Mouse (Mus musculus): ENCODE data around the gene Sidt1. TPM values are rescaled to one million over a fixed set of nuclear protein-coding genes. Genes with fewer than 3 reads are reported as not detected.

Gene Sidt1
- polyA plus RNA-seq, 1 experiment from 2014 or later = 0.71 TPM

DNA sequence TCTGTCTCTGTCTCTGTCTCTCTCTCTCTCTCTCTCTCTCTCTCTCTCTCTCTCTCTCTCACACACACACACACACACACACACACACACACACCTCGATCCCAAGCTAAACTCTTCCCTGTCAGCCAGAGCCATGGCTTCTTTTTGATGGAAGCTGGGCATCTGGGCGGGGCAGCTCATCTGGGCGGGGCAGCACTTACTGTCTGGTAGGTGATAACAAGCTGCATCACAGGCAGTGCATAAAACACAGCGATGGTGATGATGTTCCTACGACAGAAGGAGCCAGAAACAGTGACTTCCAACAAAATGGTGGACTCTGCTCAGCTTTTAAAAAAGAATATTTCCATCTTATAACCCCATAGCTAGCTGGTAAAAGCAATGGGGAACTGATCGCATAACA is 67.4 kb downstream of the Sidt1 start:
- Histone ChIP-seq H3K27me3 (no peaks in the 10 kb centered on the region), H3K27ac (no peak overlapping the region), H3K9ac (no peak overlapping the region), H3K9me3 (replicated peaks) (no peaks in the 10 kb centered on the region), H3K4me1 (no peaks in the 10 kb centered on the region), H3K4me2 (replicated peaks) (no peak overlapping the region), H3K36me3 (no peaks in the 10 kb centered on the region), H3K4me3 (no peak overlapping the region)
- WGBS = 88% methylated on average over 6 of the region's 6 CpGs
- no peak for ATAC-seq (ENCODE audit: low FRiP score)

DNA sequence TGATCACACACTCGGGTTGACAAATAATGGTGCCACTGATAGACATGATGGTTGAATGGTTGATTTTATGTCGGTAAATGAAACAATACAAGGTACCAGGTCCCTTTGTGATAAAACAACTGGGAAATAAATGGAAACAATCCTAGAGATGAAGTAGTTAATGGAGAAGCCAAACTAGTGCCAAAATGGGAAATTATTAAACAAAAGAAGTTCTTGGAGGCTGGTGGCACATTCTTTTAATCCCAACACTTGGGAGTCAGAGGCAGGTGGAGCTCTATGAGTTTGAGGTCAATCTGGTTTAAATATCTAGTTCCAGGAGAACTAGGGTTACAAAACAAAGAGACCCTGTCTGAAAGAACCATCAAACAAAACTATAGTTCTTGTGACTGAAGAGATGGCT is 68.1 kb downstream of the Sidt1 start:
- Histone ChIP-seq H3K4me2 (replicated peaks) (no peak overlapping the region), H3K9ac (no peak overlapping the region), H3K36me3 (no peaks in the 10 kb centered on the region), H3K27ac (no peak overlapping the region), H3K4me1 (no peaks in the 10 kb centered on the region), H3K4me3 (no peak overlapping the region), H3K27me3 (no peaks in the 10 kb centered on the region), H3K9me3 (replicated peaks) (no peaks in the 10 kb centered on the region)
- WGBS = 70% methylated on average over 2 of the region's 2 CpGs
- no peak for ATAC-seq (ENCODE audit: low FRiP score)

DNA sequence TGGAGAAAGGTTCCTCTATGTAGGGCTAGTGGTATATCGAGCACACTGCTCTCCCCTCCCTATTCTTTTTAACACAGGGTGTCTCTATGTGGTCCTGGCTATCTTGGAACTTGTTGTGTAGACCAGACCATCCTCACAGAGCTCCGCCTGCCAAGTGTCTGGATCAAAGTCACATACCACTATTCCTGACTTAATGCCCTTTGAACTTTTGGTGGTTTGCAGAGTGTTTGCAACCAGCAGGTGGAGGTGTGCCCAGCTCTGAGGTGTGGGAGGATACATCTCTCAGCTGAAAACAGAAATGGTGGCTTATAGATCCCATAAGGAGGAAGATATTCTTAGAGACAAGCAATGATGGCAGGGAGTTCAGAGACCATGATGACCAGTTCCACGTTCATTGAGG is 75.5 kb downstream of the Sidt1 start:
- 80% methylated on average over 3 of the region's 3 CpGs for WGBS
- ATAC-seq (ENCODE audit: low FRiP score) = no peak
- no peak overlapping the region for H3K4me3 ChIP-seq
- no peak overlapping the region for H3K27ac ChIP-seq
- H3K27me3 ChIP-seq = no peaks in the 10 kb centered on the region
- no peak overlapping the region for H3K9ac ChIP-seq
- no peaks in the 10 kb centered on the region for H3K4me1 ChIP-seq
- no peaks in the 10 kb centered on the region for H3K36me3 ChIP-seq
- no peak overlapping the region for H3K4me2 ChIP-seq (replicated peaks)
- no peaks in the 10 kb centered on the region for H3K9me3 ChIP-seq (replicated peaks)

DNA sequence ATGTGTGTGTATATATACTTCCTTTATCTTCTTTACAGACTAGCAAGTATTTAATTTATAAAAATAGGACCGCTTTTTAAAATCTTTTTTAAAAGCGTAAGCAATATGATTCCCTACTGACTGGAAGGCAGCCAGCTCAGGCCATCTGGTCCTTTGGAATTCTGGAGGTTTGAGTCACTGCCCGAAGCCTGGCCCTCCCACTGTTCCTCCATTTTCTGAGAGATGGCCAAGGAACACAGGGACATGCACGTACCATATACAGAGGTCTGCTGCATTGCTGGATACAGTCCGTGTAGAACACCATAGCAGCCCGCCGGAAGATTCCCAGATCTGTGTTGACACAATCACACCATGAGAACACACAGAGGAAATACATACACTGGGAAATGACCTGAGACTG is 78.3 kb downstream of the Sidt1 start:
- H3K27ac ChIP-seq = no peak overlapping the region
- H3K4me3 ChIP-seq = no peak overlapping the region
- no peaks in the 10 kb centered on the region for H3K27me3 ChIP-seq
- no peaks in the 10 kb centered on the region for H3K9me3 ChIP-seq (replicated peaks)
- 83% methylated on average over 7 of the region's 7 CpGs for WGBS
- no peaks in the 10 kb centered on the region for H3K4me1 ChIP-seq
- no peak overlapping the region for H3K4me2 ChIP-seq (replicated peaks)
- H3K36me3 ChIP-seq = no peaks in the 10 kb centered on the region
- H3K9ac ChIP-seq = no peak overlapping the region
- ATAC-seq (ENCODE audit: low FRiP score) = no peak

DNA sequence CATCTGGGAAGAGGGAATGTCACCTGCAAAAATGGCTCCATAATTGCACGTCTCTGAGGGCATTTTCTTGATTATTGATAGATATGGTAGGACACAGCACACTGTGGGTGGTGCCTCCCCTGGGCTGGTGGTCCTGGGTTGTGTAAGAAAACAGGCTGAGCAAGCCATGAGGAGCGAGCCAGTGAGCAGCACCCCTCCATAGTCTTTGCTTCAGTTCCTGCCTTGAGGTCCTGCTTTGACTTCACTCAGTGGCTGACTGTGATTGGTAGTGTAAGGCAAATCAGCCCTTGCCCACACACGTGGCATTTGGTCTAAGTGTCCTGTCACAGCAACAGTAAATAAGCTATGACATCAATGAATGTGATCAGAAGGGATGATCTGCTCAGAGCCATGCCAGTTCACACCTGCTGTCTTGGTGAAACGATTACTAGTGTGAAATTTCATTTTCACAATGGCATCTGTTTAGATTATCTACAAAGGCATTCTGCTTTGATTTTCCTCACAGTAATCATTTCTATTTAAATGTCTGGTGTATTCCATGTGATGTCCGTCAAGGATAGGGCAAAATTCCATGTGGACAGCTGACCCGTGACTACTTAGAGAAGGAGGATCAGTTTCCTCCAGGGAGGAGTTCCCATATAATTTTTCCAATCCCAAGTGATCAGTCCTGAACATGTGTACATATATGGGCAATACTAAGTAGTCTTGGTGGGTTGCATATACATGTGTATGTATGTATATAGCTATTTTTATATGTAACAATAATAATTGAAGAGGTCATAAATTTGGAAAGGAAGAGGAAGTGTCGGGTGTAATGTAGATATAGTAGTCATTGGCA is 79.0 kb downstream of the Sidt1 start:
- no peak for ATAC-seq (ENCODE audit: low FRiP score)

DNA sequence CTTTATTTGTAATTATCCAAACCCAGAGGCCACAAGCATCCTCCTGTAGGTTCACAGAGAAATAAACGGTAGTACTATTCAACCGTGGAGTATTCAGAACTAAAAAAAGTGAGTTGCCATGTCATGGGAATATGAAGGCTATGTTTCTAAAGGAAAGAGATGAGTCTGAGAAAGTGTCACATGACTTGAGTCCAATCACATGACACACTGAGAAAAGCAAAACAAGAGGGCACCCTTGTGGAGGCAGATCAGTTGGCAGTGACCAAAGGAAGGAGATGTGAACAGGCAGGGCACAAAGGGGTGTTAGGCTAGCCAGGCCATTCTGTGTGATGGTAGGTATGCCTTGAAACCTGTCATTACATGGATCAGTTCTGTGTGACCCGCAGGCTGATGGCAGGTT is 80.3 kb downstream of the Sidt1 start:
- Histone ChIP-seq H3K9ac (no peak overlapping the region), H3K9me3 (replicated peaks) (no peaks in the 10 kb centered on the region), H3K27me3 (no peaks in the 10 kb centered on the region), H3K36me3 (no peaks in the 10 kb centered on the region), H3K4me2 (replicated peaks) (no peak overlapping the region), H3K27ac (no peak overlapping the region), H3K4me3 (no peak overlapping the region), H3K4me1 (no peaks in the 10 kb centered on the region)
- 93% methylated on average over 3 of the region's 3 CpGs for WGBS
- no peak for ATAC-seq (ENCODE audit: low FRiP score)

More for the DNA sequence above, 79.0 kb downstream of the Sidt1 start:
- Histone ChIP-seq H3K9me3 (replicated peaks) (no peaks in the 10 kb centered on the region), H3K9ac (no peak overlapping the region), H3K4me3 (no peak overlapping the region), H3K4me2 (replicated peaks) (no peak overlapping the region), H3K36me3 (no peaks in the 10 kb centered on the region), H3K27me3 (no peaks in the 10 kb centered on the region), H3K27ac (no peak overlapping the region), H3K4me1 (no peaks in the 10 kb centered on the region)
- WGBS = 83% methylated on average over 7 of the region's 7 CpGs

DNA sequence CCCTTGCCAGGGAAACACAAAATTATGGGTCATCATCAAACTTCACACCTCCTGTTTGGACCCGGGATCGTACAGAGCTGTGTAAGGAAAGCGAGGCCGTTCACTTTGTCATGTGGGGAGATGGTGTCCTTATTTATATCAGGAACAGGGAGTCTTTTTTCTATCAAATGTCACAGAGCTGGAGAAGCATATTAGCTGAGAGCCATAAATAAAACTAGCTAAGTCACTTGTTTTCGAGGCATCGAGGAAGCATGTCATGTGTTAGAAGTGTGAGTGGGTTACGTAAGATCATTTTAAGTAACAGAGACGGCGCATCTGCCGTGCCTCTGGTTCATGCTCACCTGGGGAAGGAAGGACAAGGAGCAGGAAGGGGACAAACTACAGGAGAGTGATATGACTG is 83.0 kb downstream of the Sidt1 start:
- Histone ChIP-seq H3K4me3 (no peak overlapping the region), H3K27ac (no peak overlapping the region), H3K36me3 (no peaks in the 10 kb centered on the region), H3K9ac (no peak overlapping the region), H3K4me2 (replicated peaks) (no peak overlapping the region), H3K9me3 (replicated peaks) (peaks cover 5% of the 10 kb centered on the region; the same call in 1 of the 2 replicates), H3K27me3 (no peaks in the 10 kb centered on the region), H3K4me1 (no peaks in the 10 kb centered on the region)
- ATAC-seq (ENCODE audit: low FRiP score) = no peak
- WGBS = 96% methylated on average over 10 of the region's 10 CpGs

DNA sequence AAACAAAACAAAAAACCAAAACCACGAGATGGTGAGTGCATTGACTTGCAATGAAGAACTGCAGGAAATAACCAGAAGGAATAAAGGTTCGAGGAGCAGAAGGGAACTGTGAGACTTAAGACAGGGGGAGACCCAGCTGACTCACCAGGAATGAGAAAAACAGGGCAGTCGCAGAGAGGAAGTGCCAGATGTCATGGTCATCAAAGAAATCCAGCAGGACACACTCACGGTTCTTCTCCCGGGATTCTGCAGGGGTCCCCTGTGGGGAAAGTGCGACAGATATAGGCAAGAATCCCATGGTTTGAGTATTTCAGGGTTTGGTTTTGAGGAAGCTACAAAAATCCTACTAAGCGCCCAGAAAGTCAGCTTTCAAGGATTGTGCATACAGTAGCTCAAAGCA is 89.7 kb downstream of the Sidt1 start:
- WGBS = 74% methylated on average over 7 of the region's 7 CpGs
- H3K4me1 ChIP-seq = no peaks in the 10 kb centered on the region
- H3K27ac ChIP-seq = no peak overlapping the region
- H3K9me3 ChIP-seq (replicated peaks) = peaks cover 5% of the 10 kb centered on the region; the same call in 1 of the 2 replicates
- H3K9ac ChIP-seq = no peak overlapping the region
- no peaks in the 10 kb centered on the region for H3K27me3 ChIP-seq
- ATAC-seq (ENCODE audit: low FRiP score) = no peak
- no peak overlapping the region for H3K4me2 ChIP-seq (replicated peaks)
- H3K4me3 ChIP-seq = no peak overlapping the region
- H3K36me3 ChIP-seq = no peaks in the 10 kb centered on the region

DNA sequence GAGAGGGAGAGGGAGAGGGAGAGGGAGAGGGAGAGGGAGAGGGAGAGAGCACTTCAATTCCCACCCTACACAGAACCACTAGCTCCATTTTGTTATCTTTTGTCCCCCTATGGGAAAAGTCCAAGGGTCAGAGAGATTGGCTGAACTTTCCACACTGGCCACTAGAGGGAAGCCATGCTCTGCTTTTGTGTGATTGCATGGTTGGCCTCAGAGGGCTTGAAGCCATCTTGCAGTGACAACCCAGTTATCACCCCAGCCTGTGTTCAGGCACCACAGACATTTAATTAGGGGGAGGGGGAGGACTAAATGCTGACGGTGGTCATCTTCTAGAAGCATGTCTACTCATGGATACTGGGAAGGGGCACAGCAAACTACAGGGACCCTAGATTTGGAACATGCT is 90.4 kb downstream of the Sidt1 start:
- no peak overlapping the region for H3K4me2 ChIP-seq (replicated peaks)
- ATAC-seq (ENCODE audit: low FRiP score) = peak; percentile 68
- H3K27ac ChIP-seq = no peak overlapping the region
- WGBS = 0% methylated on average over 1 of the region's 1 CpGs
- no peak overlapping the region for H3K9ac ChIP-seq
- no peaks in the 10 kb centered on the region for H3K36me3 ChIP-seq
- H3K4me3 ChIP-seq = no peak overlapping the region
- no peaks in the 10 kb centered on the region for H3K4me1 ChIP-seq
- peaks cover 5% of the 10 kb centered on the region; the same call in 1 of the 2 replicates for H3K9me3 ChIP-seq (replicated peaks)
- H3K27me3 ChIP-seq = no peaks in the 10 kb centered on the region

DNA sequence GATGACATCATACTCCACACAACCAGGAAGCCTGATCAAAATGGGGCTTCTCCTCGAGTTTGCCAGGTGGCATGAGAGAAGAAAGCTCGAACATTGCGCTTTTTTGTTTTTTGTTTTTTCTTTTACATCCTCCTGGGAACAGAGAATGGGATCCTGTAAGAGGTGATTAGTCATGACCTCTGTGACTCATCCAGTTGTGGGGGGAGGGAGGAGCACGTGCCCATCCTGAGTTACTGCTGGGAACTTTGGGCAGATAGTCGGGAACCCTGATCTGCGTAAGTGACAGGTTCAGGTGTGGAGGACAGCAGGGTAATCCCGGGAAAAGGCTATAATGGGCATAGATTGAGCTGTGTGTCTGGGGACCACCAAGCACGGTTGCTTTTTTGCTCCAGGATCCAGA is 92.6 kb downstream of the Sidt1 start:
- Histone ChIP-seq H3K27ac (no peak overlapping the region), H3K4me1 (no peaks in the 10 kb centered on the region), H3K36me3 (no peaks in the 10 kb centered on the region), H3K4me2 (replicated peaks) (no peak overlapping the region), H3K27me3 (no peaks in the 10 kb centered on the region), H3K4me3 (no peak overlapping the region), H3K9ac (no peak overlapping the region), H3K9me3 (replicated peaks) (no peaks in the 10 kb centered on the region)
- no peak for ATAC-seq (ENCODE audit: low FRiP score)
- WGBS = 72% methylated on average over 8 of the region's 8 CpGs

DNA sequence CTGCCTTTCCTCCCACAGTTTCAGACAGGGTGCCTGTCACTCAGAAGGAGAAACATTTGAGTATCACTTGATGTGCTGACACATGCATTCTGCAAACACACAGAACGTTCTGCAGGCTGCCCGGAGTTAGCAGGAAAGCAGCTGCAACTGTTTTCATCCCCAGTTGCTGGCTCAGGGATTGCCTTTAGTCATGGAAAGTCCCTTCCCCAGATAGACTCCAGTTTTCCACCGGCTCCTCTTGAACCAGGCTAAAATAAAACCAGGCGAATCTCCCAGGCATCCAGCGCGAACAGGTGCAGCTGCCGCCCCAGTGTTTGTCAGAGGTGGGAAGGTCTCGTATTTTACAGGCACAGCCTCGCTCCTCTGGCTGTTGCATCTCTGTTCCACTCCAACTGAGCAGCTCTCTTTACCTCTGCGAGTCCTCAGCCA is 94.1 kb downstream of the Sidt1 start:
- WGBS = 68% methylated on average over 10 of the region's 10 CpGs
- no peaks in the 10 kb centered on the region for H3K36me3 ChIP-seq
- no peaks in the 10 kb centered on the region for H3K4me1 ChIP-seq
- no peak overlapping the region for H3K9ac ChIP-seq
- H3K4me3 ChIP-seq = no peak overlapping the region
- no peaks in the 10 kb centered on the region for H3K27me3 ChIP-seq
- no peak overlapping the region for H3K4me2 ChIP-seq (replicated peaks)
- no peaks in the 10 kb centered on the region for H3K9me3 ChIP-seq (replicated peaks)
- no peak overlapping the region for H3K27ac ChIP-seq
- ATAC-seq (ENCODE audit: low FRiP score) = no peak

DNA sequence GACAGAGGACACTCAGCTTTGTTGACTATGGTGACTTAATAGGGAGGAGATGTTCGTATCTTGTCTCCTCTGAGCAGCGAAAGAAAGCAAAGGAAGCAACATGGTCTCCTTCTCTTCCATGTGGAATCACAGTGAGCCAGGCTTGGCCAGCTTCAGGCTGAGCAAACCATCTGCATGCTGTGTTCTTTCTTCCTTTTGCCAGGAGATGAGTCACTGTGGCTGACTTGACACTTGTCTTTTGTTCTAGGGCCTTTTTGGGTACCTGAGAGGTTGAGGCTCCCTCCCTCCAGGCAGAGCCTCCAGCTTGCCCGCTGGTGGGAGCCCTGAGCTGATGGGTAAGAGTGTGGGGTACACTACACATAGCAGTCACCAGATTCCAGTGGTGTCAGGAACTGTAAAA is 95.2 kb downstream of the Sidt1 start:
- Histone ChIP-seq H3K9me3 (replicated peaks) (no peaks in the 10 kb centered on the region), H3K36me3 (no peaks in the 10 kb centered on the region)

DNA sequence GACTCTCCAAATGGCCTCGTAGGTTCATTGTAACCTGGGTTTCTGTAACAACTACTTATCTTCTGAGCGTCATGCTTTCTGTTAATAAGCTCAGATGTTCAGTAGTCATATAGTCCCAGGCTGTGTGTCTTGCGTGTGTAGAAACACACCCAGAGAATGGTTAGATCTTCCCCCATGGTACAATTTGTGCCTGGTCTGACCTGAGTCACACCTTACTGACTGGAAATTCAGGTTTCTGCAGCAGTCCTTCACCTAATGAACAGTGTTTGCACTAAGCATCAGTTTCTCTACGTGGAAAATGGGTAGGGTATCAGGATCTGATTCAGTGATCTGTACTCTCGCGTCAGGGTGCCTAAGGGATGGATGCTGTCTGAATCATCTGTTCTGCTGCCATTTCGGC is 100.0 kb downstream of the Sidt1 start:
- Histone ChIP-seq H3K9me3 (replicated peaks) (0 out of 2 replicates have a peak, but pooled peaks cover 5% of the 10 kb centered on the region), H3K27me3 (no peaks in the 10 kb centered on the region), H3K9ac (no peak overlapping the region), H3K4me1 (no peaks in the 10 kb centered on the region), H3K4me3 (no peak overlapping the region), H3K4me2 (replicated peaks) (no peak overlapping the region), H3K27ac (no peak overlapping the region), H3K36me3 (no peaks in the 10 kb centered on the region)
- ATAC-seq (ENCODE audit: low FRiP score) = no peak
- 84% methylated on average over 7 of the region's 7 CpGs for WGBS

More for the DNA sequence above, 95.2 kb downstream of the Sidt1 start:
- ATAC-seq (ENCODE audit: low FRiP score) = no peak
- H3K4me2 ChIP-seq (replicated peaks) = no peak overlapping the region
- no peaks in the 10 kb centered on the region for H3K27me3 ChIP-seq
- H3K4me3 ChIP-seq = no peak overlapping the region
- H3K9ac ChIP-seq = no peak overlapping the region
- H3K27ac ChIP-seq = no peak overlapping the region
- 77% methylated on average over 3 of the region's 3 CpGs for WGBS
- no peaks in the 10 kb centered on the region for H3K4me1 ChIP-seq

Data from hindbrain, embryonic 12.5 days (tissue).